Mouse (Mus musculus) testis, adult 2 months (tissue): ENCODE data around the gene Rabl3.

ENCODE experiments used
- CTCF ChIP-seq: fragments of 200-500 bp; IDR thresholded peaks from 2 replicates; pipeline ENCODE4 v1.5.1; 2012; ENCODE audit warnings: low read depth, mild to moderate bottlenecking, inconsistent platforms, low read length, moderate library complexity; ENCODE audit not compliant: control insufficient read depth, insufficient read depth, insufficient replicate concordance
- POLR2A ChIP-seq: fragments of 200-500 bp; IDR thresholded peaks from 2 replicates; pipeline ENCODE4 v1.6.1; 2012; ENCODE audit warnings: low read depth, mild to moderate bottlenecking, inconsistent platforms, low read length, moderate library complexity; ENCODE audit not compliant: control insufficient read depth

GRCm38 (mm10) chr16:37506751-37507150, 32.9 kb upstream of the Rabl3 start:
- no peak for TF ChIP-seq CTCF
- TF ChIP-seq POLR2A, result no peak
